Mouse (Mus musculus): Measurements from ENCODE around the gene Cant1. TPM values are rescaled to one million over a fixed set of nuclear protein-coding genes. Genes with fewer than 3 reads are reported as not detected.
A peak's percentile ranks its signal among the peaks of the same experiment; 100 is the strongest.

Gene Cant1
- polyA plus RNA-seq (2015; fragmentation: Nextera tagmentation; extraction: Ambion mirVana) = 18.9 and 19.1 TPM in 2 replicates

GRCm38 (mm10) chr11:118418834-118419504, at the start of gene Cant1:
TSS of gene Cant1 (minus strand) at chr11:118419086.
- H3K27me3 ChIP-seq (replicated peaks) = peaks cover 7% of the 10 kb centered on the region; the same call in 1 of the 2 replicates

GRCm38 (mm10) chr11:118467441-118468035, 48.7 kb upstream of the Cant1 start:
- WGBS = 48% methylated on average over 11 of the region's 11 CpGs
- H3K9me3 ChIP-seq = no peaks in the 10 kb centered on the region
- H3K27me3 ChIP-seq (replicated peaks) = no peaks in the 10 kb centered on the region
- no peak overlapping the region for H3K9ac ChIP-seq
- no peak for ATAC-seq (ENCODE audit: extremely low read depth, insufficient number of reproducible peaks, low FRiP score, low TSS enrichment)
- no peaks in the 10 kb centered on the region for H3K36me3 ChIP-seq
- no peak overlapping the region for H3K27ac ChIP-seq (replicated peaks)
- no peak overlapping the region for H3K4me3 ChIP-seq
- H3K4me1 ChIP-seq = peaks cover 16% of the 10 kb centered on the region
- H3K4me2 ChIP-seq = no peak overlapping the region

More at GRCm38 (mm10) chr11:118418834-118419504, at the start of gene Cant1:
- no peaks in the 10 kb centered on the region for H3K9me3 ChIP-seq
- peak; percentile 91 for ATAC-seq (ENCODE audit: extremely low read depth, insufficient number of reproducible peaks, low FRiP score, low TSS enrichment)
- WGBS = under 1% methylated on average over 50 of the region's 50 CpGs
- H3K9ac ChIP-seq = peak within 1 kb of the TSS; percentile 99
- peak within 1 kb of the TSS; percentile 92 for H3K4me2 ChIP-seq
- peak within 1 kb of the TSS; percentile 74 for H3K27ac ChIP-seq (replicated peaks)
- peaks cover 30% of the 10 kb centered on the region for H3K36me3 ChIP-seq
- H3K4me1 ChIP-seq = peaks cover 38% of the 10 kb centered on the region
- H3K4me3 ChIP-seq = peak within 1 kb of the TSS; percentile 88

GRCm38 (mm10) chr11:118460280-118460679, 41.4 kb upstream of the Cant1 start:
- H3K27me3 ChIP-seq (replicated peaks) = no peaks in the 10 kb centered on the region
- no peak overlapping the region for H3K4me3 ChIP-seq
- H3K4me2 ChIP-seq = no peak overlapping the region
- no peaks in the 10 kb centered on the region for H3K36me3 ChIP-seq
- WGBS = 59% methylated on average over 6 of the region's 6 CpGs
- no peak for ATAC-seq (ENCODE audit: extremely low read depth, insufficient number of reproducible peaks, low FRiP score, low TSS enrichment)
- peaks cover 6% of the 10 kb centered on the region; the same call in 1 of the 2 replicates for H3K4me1 ChIP-seq
- H3K9ac ChIP-seq = no peak overlapping the region
- H3K27ac ChIP-seq (replicated peaks) = no peak overlapping the region
- H3K9me3 ChIP-seq = peaks cover 3% of the 10 kb centered on the region

- H3K27ac ChIP-seq (replicated peaks) = peak overlapping the region; percentile 59
- 71% methylated on average over 4 of the region's 4 CpGs for WGBS
- no peak overlapping the region for H3K9ac ChIP-seq
- no peak for ATAC-seq (ENCODE audit: extremely low read depth, insufficient number of reproducible peaks, low FRiP score, low TSS enrichment)
- H3K36me3 ChIP-seq = no peaks in the 10 kb centered on the region
- H3K4me3 ChIP-seq = no peak overlapping the region
- 0 out of 2 replicates have a peak overlapping the region, but pooled peaks have one; percentile 16 for H3K4me2 ChIP-seq
- H3K9me3 ChIP-seq = peaks cover 3% of the 10 kb centered on the region
- peaks cover 6% of the 10 kb centered on the region; the same call in 1 of the 2 replicates for H3K4me1 ChIP-seq
- no peaks in the 10 kb centered on the region for H3K27me3 ChIP-seq (replicated peaks)
Measured at GRCm38 (mm10) chr11:118459536-118459935, 40.6 kb upstream of the Cant1 start.

GRCm38 (mm10) chr11:118459051-118459450, 40.2 kb upstream of the Cant1 start:
- Histone ChIP-seq H3K4me2 (0 out of 2 replicates have a peak overlapping the region, but pooled peaks have one; percentile 16), H3K27me3 (replicated peaks) (no peaks in the 10 kb centered on the region), H3K27ac (replicated peaks) (peak overlapping the region; percentile 59), H3K4me3 (no peak overlapping the region), H3K9me3 (peaks cover 3% of the 10 kb centered on the region), H3K9ac (no peak overlapping the region), H3K4me1 (peaks cover 6% of the 10 kb centered on the region; the same call in 1 of the 2 replicates), H3K36me3 (no peaks in the 10 kb centered on the region)
- 31% methylated on average over 8 of the region's 8 CpGs for WGBS
- ATAC-seq (ENCODE audit: extremely low read depth, insufficient number of reproducible peaks, low FRiP score, low TSS enrichment) = no peak; the same call in 1 of the 2 replicates

- no peak overlapping the region for H3K27ac ChIP-seq (replicated peaks)
- peaks cover 3% of the 10 kb centered on the region for H3K9me3 ChIP-seq
- no peak overlapping the region for H3K4me2 ChIP-seq
- H3K36me3 ChIP-seq = no peaks in the 10 kb centered on the region
- no peak for ATAC-seq (ENCODE audit: extremely low read depth, insufficient number of reproducible peaks, low FRiP score, low TSS enrichment)
- no peak overlapping the region for H3K4me3 ChIP-seq
- H3K4me1 ChIP-seq = peaks cover 6% of the 10 kb centered on the region; the same call in 1 of the 2 replicates
- no peaks in the 10 kb centered on the region for H3K27me3 ChIP-seq (replicated peaks)
- 75% methylated on average over 11 of the region's 11 CpGs for WGBS
- no peak overlapping the region for H3K9ac ChIP-seq
Measured at GRCm38 (mm10) chr11:118456937-118457336, 38.1 kb upstream of the Cant1 start.

- Histone ChIP-seq H3K27me3 (replicated peaks) (no peaks in the 10 kb centered on the region), H3K4me3 (no peak overlapping the region), H3K4me2 (no peak overlapping the region), H3K4me1 (peaks cover 6% of the 10 kb centered on the region; the same call in 1 of the 2 replicates), H3K27ac (replicated peaks) (no peak overlapping the region), H3K9ac (no peak overlapping the region), H3K9me3 (peaks cover 3% of the 10 kb centered on the region), H3K36me3 (no peaks in the 10 kb centered on the region)
- WGBS = 57% methylated on average over 6 of the region's 6 CpGs
- ATAC-seq (ENCODE audit: extremely low read depth, insufficient number of reproducible peaks, low FRiP score, low TSS enrichment) = no peak
Measured at GRCm38 (mm10) chr11:118455788-118456187, 36.9 kb upstream of the Cant1 start.

GRCm38 (mm10) chr11:118453886-118454671, 35.2 kb upstream of the Cant1 start:
- no peak overlapping the region for H3K4me3 ChIP-seq
- H3K36me3 ChIP-seq = no peaks in the 10 kb centered on the region
- peaks cover 2% of the 10 kb centered on the region; the same call in 1 of the 2 replicates for H3K4me1 ChIP-seq
- no peak for ATAC-seq (ENCODE audit: extremely low read depth, insufficient number of reproducible peaks, low FRiP score, low TSS enrichment)
- no peak overlapping the region for H3K9ac ChIP-seq
- no peak overlapping the region for H3K4me2 ChIP-seq
- H3K27ac ChIP-seq (replicated peaks) = no peak overlapping the region
- no peaks in the 10 kb centered on the region for H3K9me3 ChIP-seq
- no peaks in the 10 kb centered on the region for H3K27me3 ChIP-seq (replicated peaks)
- 64% methylated on average over 11 of the region's 11 CpGs for WGBS

- no peaks in the 10 kb centered on the region for H3K4me1 ChIP-seq
- H3K4me2 ChIP-seq = no peak overlapping the region
- no peak for ATAC-seq (ENCODE audit: extremely low read depth, insufficient number of reproducible peaks, low FRiP score, low TSS enrichment)
- peaks cover under 1% of the 10 kb centered on the region; the same call in 1 of the 2 replicates for H3K36me3 ChIP-seq
- no peak overlapping the region for H3K27ac ChIP-seq (replicated peaks)
- no peaks in the 10 kb centered on the region for H3K9me3 ChIP-seq
- H3K27me3 ChIP-seq (replicated peaks) = no peaks in the 10 kb centered on the region; the same call in 1 of the 2 replicates
- WGBS = 67% methylated on average over 2 of the region's 2 CpGs
- H3K4me3 ChIP-seq = no peak overlapping the region
- H3K9ac ChIP-seq = no peak overlapping the region
Measured at GRCm38 (mm10) chr11:118452955-118453354, 34.1 kb upstream of the Cant1 start.

GRCm38 (mm10) chr11:118451211-118451610, 32.3 kb upstream of the Cant1 start:
- Histone ChIP-seq H3K36me3 (peaks cover 4% of the 10 kb centered on the region; the same call in 1 of the 2 replicates), H3K4me1 (no peaks in the 10 kb centered on the region), H3K4me3 (no peak overlapping the region), H3K27ac (replicated peaks) (no peak overlapping the region), H3K4me2 (no peak overlapping the region), H3K27me3 (replicated peaks) (peaks cover 5% of the 10 kb centered on the region; the same call in 1 of the 2 replicates), H3K9ac (no peak overlapping the region), H3K9me3 (no peaks in the 10 kb centered on the region)
- WGBS = 83% methylated on average over 6 of the region's 6 CpGs
- no peak for ATAC-seq (ENCODE audit: extremely low read depth, insufficient number of reproducible peaks, low FRiP score, low TSS enrichment)

GRCm38 (mm10) chr11:118448385-118448784, 29.5 kb upstream of the Cant1 start:
- Histone ChIP-seq H3K9me3 (no peaks in the 10 kb centered on the region), H3K4me1 (no peaks in the 10 kb centered on the region), H3K27me3 (replicated peaks) (peaks cover 28% of the 10 kb centered on the region), H3K36me3 (peaks cover 4% of the 10 kb centered on the region; the same call in 1 of the 2 replicates), H3K27ac (replicated peaks) (no peak overlapping the region), H3K4me2 (no peak overlapping the region), H3K4me3 (no peak overlapping the region), H3K9ac (no peak overlapping the region)
- no peak for ATAC-seq (ENCODE audit: extremely low read depth, insufficient number of reproducible peaks, low FRiP score, low TSS enrichment)
- WGBS = 83% methylated on average over 8 of the region's 8 CpGs
